Mouse (Mus musculus) lung, postnatal 36 days (tissue): ENCODE data around the gene Otulinl.
A peak's percentile ranks its signal among the peaks of the same experiment; 100 is the strongest.
"Not testable (repeated sequence)": the region's sequence is repeated elsewhere in the genome, so short reads cannot be mapped to it uniquely, and the experiment has no call there.

Experiments
- DNase-seq: peaks from one replicate; pipeline ENCODE4 v3.0.0; 2022; ENCODE audit warnings: mixed read lengths

Otulinl gene

DNA sequence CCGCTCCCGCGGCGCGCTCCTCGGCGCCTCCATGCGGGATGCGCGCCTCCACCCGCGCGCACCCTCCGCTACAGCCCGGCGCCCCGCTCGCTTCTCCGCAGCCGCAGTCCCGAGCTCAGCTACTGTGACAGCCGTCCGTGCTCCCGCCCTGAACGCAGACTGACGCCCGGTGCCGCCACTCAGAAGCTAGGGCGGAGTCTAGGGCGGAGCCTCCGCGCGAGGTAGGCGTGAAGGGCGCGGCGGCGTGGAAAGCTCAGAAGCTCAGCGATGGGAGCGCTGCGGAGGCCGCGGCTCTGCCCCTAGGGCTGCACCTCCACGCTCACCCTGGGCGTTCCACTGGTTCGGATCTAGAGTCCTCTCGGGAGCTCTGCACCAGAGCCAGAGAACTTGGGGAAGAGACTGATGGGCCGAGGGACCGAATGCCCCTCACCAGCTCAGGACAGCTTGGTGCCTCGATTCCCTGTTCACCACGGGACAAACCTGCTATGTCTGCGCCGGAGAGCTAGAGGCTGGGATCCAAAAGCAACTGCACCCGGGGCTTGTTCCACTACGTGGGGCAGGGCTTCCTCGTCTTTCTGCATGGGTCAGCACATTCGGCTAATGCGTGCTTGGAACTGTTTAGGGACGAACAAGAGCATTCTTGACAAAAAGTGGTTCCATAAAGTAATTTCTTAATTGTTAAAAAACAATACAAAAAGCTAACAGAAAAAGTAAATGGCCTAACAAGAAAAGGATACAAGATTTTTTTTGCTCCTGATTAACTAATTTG is at the start of gene Otulinl:
Gene Otulinl, minus strand, starts transcription at position 161 of the 769 bp plus-strand sequence.
- DNase-seq: peak; percentile 97

DNA sequence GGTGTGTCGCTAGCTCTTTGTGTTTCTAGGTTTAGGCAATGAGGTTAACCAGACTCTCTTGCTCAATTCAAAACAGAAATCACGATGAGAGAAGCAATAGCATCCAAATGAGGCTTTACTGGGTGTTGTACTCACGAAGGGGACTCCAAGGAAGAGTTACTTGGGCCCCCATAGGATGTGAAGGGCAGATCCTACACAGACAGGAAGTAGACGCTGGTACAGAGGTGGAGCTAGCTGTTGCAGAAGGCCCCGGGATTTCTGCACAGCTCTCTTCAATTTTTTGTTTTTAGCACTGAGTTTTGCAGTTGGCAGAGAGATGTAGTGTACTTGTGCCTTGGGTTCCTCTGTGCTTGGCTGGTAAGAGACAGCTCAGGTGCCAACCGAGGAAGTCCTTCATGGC is 44.8 kb upstream of the Otulinl start:
- DNase-seq: no peak

GRCm38 (mm10) chr15:27724796-27725680 is 43.7 kb upstream of the Otulinl start:
- peak; percentile 55 for DNase-seq

DNA sequence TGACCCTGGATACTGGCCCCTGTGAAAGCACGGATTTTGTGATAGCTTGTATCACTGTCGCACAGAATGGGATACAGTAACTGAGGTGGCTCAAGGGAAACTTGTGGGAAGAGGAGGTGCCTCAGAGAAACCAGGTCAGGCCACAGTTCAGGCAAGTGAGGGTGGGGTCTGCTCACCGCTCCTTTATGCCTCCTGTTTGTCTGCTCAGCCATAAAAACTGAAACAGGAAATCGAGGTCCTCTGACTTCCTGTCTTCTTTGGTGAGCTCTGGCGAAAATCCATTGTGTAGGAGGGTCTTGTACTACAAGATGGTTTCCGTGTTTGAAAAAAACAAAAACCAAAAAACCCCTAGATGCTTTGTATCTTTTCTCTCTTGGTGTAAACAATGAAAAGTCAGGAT is 42.9 kb upstream of the Otulinl start:
- DNase-seq: peak; percentile 43

DNA sequence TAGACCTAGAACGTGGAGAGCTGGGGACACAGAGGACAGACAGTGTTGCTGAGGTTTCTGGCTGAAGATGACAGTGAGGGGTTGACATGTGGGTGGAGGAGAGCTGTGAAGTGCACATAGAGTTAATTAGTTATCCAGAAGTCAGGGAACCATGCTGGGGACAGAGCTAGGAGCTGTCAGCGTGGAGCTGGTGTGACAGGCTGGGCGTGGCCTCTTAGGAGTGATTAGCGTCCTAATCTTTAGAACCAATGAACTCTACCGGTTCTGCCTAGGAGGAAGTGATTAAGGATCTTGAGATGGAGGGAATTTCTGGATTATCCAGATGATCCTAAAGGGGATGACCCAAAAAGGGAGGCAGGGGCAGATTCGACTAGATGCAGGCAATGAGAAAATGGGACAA is 42.4 kb upstream of the Otulinl start:
- no peak for DNase-seq

- DNase-seq: not testable (repeated sequence)
Measured at GRCm38 (mm10) chr15:27720297-27720696, 38.9 kb upstream of the Otulinl start.

DNA sequence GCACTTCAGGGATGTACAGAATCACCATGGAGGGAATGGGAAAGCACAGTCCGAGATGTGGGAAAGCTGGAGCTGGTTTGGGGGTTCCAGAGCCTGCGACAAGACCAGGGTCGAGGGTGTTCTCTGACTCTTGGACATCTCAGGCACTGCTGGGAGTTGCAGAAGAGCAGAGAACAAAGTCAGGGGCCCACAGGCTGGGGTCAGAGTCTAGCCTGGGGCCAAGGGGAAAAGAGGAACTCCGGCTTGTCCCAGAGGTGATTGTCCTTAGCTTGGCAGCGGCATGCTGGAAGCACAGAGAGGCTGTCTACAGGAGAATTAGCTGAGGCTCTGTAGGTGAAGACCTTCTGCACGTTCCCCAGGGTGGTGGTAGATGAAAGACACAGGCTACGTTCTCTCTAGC is 37.3 kb upstream of the Otulinl start:
- no peak for DNase-seq

GRCm38 (mm10) chr15:27715331-27715730 is 34.0 kb upstream of the Otulinl start:
- peak; percentile 71 for DNase-seq

- peak; percentile 66 for DNase-seq
Measured at GRCm38 (mm10) chr15:27710698-27711097, 29.3 kb upstream of the Otulinl start.

DNA sequence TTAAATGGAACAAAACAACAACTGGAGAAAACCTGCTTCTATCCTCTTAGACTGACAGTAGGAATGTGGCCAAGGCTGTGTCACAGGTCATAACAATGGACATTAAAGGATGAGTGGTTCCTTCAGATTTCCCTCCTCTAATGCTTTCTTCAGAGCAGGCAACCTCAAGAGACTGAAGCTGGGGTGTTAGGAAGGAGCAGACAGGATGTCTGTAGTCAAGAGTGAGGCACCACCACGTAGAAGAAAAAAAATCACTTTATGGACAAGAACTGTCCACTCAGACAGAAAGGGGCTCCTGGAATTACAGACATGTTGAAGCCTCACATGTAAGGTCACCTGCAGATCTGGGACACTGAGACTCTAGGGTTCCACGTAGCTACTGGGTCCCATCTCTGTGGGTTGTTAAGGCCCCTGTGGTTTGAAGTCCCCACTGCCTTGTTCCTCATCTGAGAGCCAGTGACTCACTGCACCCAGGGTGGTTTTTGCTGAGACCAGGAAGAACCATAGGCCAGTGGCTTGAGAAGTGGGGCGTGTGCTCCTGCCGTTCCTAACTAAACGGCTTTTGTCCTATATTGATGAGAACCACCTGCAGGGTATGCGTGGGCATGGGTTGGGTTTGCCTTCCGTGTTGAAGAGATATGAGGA is 27.7 kb upstream of the Otulinl start:
- peak; percentile 47 for DNase-seq

DNA sequence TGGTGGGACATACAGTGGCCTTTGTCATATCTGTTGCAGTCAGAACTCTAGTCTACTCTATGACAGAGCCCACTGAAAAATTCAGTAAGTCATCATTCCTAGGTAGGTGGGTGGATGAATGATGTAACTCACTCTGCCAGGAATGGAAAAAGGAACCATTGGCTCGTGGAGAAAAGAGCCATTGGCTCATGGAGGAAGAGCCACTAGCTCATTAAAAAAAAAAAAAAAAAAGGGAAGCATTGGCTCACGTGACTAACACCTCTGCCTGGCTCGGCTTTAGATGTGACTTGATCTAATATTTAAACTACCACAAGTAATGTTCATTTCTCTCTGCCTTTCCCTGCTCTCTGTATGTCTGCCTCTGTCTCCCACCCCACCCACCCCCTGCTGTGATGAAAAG is 27.1 kb upstream of the Otulinl start:
- peak; percentile 25 for DNase-seq

- DNase-seq: peak; percentile 35
Measured at GRCm38 (mm10) chr15:27702972-27703313, 21.6 kb upstream of the Otulinl start.

DNA sequence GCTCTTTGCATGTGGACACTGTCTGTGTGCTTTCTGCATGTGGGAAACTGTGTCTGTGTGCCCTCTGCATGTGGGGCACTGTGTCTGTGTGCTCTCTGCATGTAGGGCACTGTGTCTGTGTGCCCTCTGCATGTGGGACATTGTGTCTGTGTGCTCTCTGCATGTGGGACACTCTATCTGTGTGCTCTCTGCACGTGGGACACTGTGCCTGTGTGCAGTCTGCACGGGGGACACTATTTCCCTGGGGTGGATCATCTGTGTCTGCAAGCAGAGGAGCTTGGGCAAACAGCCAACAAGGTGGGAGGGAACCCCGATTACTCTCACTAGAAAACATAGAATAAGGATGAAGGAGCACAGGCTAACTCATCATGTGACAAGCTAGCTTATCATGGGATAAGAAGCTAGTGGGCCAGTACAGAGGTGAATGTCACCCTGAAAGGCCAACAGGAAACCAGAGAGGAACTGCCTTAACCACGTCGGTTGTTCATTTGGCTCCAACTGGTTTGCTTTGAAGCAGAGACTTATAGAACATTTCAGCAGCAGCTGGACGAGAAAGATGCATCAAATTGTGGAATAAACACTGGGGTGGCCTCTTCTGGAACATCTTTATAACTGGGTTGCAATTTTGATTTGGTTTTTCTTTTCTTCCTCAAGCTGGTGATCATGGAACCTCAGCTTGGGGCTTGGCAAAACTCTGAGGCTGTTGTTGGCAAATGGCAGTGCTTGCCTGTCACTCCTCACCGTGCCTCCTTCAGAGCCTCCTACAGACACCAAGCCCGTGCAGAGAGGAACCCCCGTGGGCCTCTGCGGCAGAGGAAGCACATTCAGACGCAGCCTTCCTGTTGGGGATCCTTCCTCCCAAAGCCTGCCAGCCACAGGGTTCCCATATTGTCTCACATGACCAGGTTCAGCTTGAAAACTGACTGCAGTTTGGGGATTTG is 20.9 kb upstream of the Otulinl start:
- DNase-seq: peak; percentile 39

- no peak for DNase-seq
Measured at GRCm38 (mm10) chr15:27697632-27698031, 16.3 kb upstream of the Otulinl start.

DNA sequence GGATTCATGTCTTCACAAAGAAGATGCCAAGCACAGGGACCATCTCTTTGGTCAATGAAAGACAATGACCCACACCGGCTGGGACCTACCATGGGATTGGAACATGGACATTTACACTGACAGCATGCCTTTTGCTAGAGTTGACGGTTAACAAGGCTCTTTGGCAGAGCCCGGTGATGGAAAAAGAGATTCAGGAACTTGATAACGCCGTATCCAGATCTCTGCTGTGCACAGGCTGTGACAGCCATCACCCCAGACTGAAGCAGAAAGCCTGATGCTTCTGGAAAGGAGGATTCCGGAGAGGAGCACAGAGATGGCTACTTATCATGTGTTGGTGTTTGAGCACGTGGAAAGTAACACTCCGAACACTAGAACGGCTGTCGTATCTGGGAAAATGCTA is 11.9 kb upstream of the Otulinl start:
- DNase-seq: no peak

GRCm38 (mm10) chr15:27692161-27692560 is 10.8 kb upstream of the Otulinl start:
- no peak for DNase-seq

DNA sequence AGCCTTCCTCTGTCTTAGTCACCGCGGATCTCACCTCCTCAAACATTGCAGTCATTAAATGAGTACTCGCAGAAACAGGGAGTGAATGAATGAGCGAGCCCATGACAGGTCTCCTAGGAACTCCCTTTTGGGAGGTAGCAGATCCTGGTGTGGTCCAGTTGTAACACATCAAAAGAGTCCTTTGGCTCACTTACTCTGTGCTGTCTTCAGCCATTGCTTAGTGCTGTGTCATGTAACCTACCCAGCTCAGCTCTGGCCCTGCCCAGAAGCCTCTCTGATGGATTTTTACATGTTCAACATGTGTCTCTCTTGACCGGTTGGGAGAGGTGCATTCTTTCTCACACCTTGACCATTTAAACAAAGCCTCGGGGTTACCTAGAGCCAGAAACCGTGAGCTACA is 9.8 kb upstream of the Otulinl start:
- DNase-seq: no peak

DNA sequence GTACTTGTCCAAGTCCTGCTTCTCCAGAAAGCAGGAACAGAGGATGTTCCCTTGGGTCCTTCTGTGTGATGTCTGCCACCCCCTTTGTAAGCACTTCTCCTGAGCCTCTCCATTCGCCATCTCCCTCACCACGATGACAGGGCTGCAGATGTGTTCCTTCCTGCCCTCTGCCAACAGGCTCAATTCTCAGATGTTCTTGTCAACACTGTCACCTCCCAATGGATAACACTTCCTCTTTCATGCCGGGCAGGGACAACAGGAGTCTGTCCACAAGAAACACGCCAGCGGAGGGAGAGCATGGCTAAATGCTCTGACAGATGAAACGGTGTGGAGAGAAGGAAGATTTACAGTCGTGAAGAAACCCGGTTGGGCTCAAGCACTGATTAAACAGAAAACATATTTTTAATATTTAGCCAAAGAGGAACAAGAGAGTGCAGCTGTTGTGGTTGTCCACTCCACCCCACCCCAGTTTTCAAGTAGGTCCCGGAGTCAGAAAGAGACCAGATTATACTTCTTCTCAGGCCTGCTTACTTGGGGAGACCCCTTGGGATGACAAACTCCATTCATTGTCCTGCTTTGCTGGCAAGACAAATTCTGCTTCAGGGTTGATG is 6.8 kb upstream of the Otulinl start:
- peak; percentile 43 for DNase-seq

GRCm38 (mm10) chr15:27684813-27685212 is 3.4 kb upstream of the Otulinl start:
- no peak for DNase-seq

GRCm38 (mm10) chr15:27683206-27683605 is 1.8 kb upstream of the Otulinl start:
- DNase-seq: no peak

DNA sequence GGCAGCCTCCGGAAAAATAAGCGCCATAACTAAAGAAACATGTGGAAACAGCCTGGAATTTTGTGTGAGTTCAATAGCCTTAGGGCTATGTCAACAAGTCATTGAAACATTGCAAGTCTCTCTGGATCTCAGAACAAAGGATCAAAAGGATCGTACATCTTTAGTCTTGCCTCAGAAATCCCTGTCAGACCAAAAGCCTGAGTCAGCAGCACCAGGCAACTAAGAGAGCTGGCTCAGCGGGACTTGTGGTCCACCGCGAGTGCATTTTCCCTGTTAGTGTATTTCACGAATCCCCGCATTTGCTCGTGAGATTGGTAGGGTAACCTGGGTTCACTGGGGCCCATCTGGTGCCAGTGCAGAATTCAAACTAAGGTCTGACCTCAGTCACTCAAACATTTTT is 1.2 kb upstream of the Otulinl start:
- DNase-seq: no peak

- peak; percentile 32 for DNase-seq
Measured at GRCm38 (mm10) chr15:27680997-27681396, 382 bp downstream of the Otulinl start.
